Mouse (Mus musculus) C2C12 (cell line): Measurements from ENCODE around the gene Agrp.

Experiments
- CEBPB ChIP-seq: IDR thresholded peaks from one replicate; pipeline ENCODE4 v1.6.1; 2011; ENCODE audit warnings: low read depth, mild to moderate bottlenecking, control low read depth, moderate library complexity
- CTCF ChIP-seq: IDR thresholded peaks from one replicate; pipeline ENCODE4 v1.5.1; 2011; ENCODE audit not compliant: control insufficient read depth, insufficient read depth, insufficient read length
- MAX ChIP-seq: IDR thresholded peaks from one replicate; pipeline ENCODE4 v1.6.1; 2011; ENCODE audit warnings: mild to moderate bottlenecking, control low read depth

DNA sequence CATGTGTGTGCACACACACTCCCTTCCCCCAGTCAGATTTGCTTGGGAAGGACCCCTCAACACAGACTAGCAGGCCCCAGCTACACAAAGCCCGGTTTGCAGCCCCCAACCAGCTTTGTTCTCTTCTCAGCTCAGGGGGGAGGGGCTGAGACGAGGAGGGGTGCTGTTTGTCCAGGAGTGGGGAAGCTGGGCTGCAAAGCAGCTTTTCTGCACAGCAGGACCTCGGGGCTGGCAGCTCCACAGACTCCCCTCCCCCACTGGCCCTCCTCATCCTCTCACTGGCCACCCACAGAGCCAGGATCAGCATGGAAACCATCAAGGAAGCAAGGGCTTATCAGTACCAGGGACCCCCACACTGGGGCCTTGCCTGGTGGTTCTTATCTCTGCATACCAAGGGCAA, 116.1 kb downstream of the Agrp start:
- TF ChIP-seq CEBPB (no peak), CTCF (no peak), MAX (no peak)
